Mouse (Mus musculus) CD8-positive naive resting alpha-beta T cell, adult 2 months (primary cell): ENCODE data around the gene Ttll5.

Source experiments
- DNase-seq, 2 experiments: peaks; one replicate each; pipeline ENCODE4 v3.0.0; 2022; ENCODE audit warnings: low read depth in 2 of 2, low spot score in 2 of 2

The Ttll5 gene

GRCm38 (mm10) chr12:85926897-85927296 lies 102.4 kb downstream of the Ttll5 start:
- no peak for DNase-seq

- DNase-seq: no peak
Measured at GRCm38 (mm10) chr12:85928513-85928912, 104.1 kb downstream of the Ttll5 start.

GRCm38 (mm10) chr12:85929711-85930110 lies 105.3 kb downstream of the Ttll5 start:
- DNase-seq: no peak

GRCm38 (mm10) chr12:85930713-85931112 lies 106.3 kb downstream of the Ttll5 start:
- no peak for DNase-seq

GRCm38 (mm10) chr12:85933241-85933640 lies 108.8 kb downstream of the Ttll5 start:
- no peak for DNase-seq

- no peak for DNase-seq
Measured at GRCm38 (mm10) chr12:85937384-85937783, 112.9 kb downstream of the Ttll5 start.

GRCm38 (mm10) chr12:85943456-85943855 lies 119.0 kb downstream of the Ttll5 start:
- no peak for DNase-seq

GRCm38 (mm10) chr12:85944419-85944818 lies 120.0 kb downstream of the Ttll5 start:
- no peak for DNase-seq

GRCm38 (mm10) chr12:85947161-85947560 lies 122.7 kb downstream of the Ttll5 start:
- DNase-seq: no peak

- no peak for DNase-seq
Measured at GRCm38 (mm10) chr12:85949667-85950066, 125.2 kb downstream of the Ttll5 start.

GRCm38 (mm10) chr12:85950371-85950770 lies 125.9 kb downstream of the Ttll5 start:
- no peak for DNase-seq

- DNase-seq: no peak
Measured at GRCm38 (mm10) chr12:85951036-85951435, 126.6 kb downstream of the Ttll5 start.

GRCm38 (mm10) chr12:85951822-85952221 lies 127.4 kb downstream of the Ttll5 start:
- DNase-seq: no peak

GRCm38 (mm10) chr12:85952349-85952748 lies 127.9 kb downstream of the Ttll5 start:
- DNase-seq: no peak

GRCm38 (mm10) chr12:85954167-85954566 lies 129.7 kb downstream of the Ttll5 start:
- DNase-seq: no peak

- DNase-seq: no peak
Measured at GRCm38 (mm10) chr12:85955062-85955461, 130.6 kb downstream of the Ttll5 start.

GRCm38 (mm10) chr12:85955690-85956089 lies 131.2 kb downstream of the Ttll5 start:
- no peak for DNase-seq

GRCm38 (mm10) chr12:85956251-85956650 lies 131.8 kb downstream of the Ttll5 start:
- no peak for DNase-seq

- no peak for DNase-seq
Measured at GRCm38 (mm10) chr12:85958460-85958859, 134.0 kb downstream of the Ttll5 start.

- no peak for DNase-seq
Measured at GRCm38 (mm10) chr12:85959822-85960501, 135.5 kb downstream of the Ttll5 start.

- DNase-seq: no peak
Measured at GRCm38 (mm10) chr12:85960699-85961098, 136.2 kb downstream of the Ttll5 start.

- DNase-seq: no peak
Measured at GRCm38 (mm10) chr12:85963160-85963559, 138.7 kb downstream of the Ttll5 start.

- DNase-seq: no peak
Measured at GRCm38 (mm10) chr12:85963699-85964098, 139.2 kb downstream of the Ttll5 start.
